Comparison of ENCODE assay signal across 8 mouse cellular contexts in the genomic region with DNA sequence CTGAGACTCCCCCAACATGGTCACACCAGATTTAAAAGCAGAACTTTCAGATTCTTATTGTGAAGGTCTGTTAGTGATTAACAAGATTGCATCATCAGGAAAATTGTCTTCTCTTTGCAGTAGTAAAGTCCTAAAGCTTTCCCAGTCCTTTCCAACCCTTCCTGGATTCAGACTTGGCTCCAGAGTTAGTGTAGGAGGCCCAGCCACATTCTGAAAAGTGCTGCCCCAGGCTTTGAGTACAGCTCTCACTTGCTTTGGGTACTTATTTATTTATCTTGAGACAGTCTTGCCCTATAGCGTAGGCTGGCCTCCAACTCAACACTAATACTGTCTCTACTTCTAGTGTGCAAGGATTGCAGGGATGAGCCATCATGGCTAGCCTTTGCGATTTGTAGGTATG. TPM values are rescaled to one million over a fixed set of nuclear protein-coding genes. Genes with fewer than 3 reads are reported as not detected.
DNase-seq lines count a peak whose midpoint lies in the region; ATAC-seq and TF ChIP-seq lines count a peak whose summit lies in the region.

No protein-coding gene starts in this region.

- peak overlapping the region; percentile 93 for H3K4me2 ChIP-seq in hindbrain, embryonic 12.5 days (replicated peaks)
- peak overlapping the region; percentile 96 for H3K4me2 ChIP-seq in liver, embryonic 14.5 days (ENCODE audit: low read depth)

- peak; percentile 73 for DNase-seq in NIH3T3 (ENCODE audit: low read depth)
- no peak for DNase-seq in liver, embryonic 14.5 days (ENCODE audit: low read depth in 3 of 3, low spot score in 3 of 3)
- no peak for DNase-seq in urinary bladder, postnatal 25 days (ENCODE audit: low spot score)
- no peak for DNase-seq in right cerebral cortex, postnatal 14 days
- DNase-seq in lung, postnatal 25 days (ENCODE audit: low spot score), result no peak
- DNase-seq in adrenal gland, postnatal 36 days, result no peak

- H3K4me1 ChIP-seq in E14TG2a.4 (replicated peaks; ENCODE audit: low read depth, low read length), result peaks cover 62% of the 10 kb centered on the region
- peaks cover 43% of the 10 kb centered on the region for H3K4me1 ChIP-seq in hindbrain, embryonic 12.5 days
- peaks cover 16 to 19% of the 10 kb centered on the region in 2 experiments for H3K4me1 ChIP-seq in liver, embryonic 14.5 days (replicated peaks; ENCODE audit: control insufficient read depth in 2 of 2, insufficient read depth in 2 of 2, low read length in 1 of 2)

- no peaks in the 10 kb centered on the region for H3K27me3 ChIP-seq in E14TG2a.4 (ENCODE audit: insufficient read depth, low read length)
- no peaks in the 10 kb centered on the region for H3K27me3 ChIP-seq in hindbrain, embryonic 12.5 days
- no peaks in the 10 kb centered on the region for H3K27me3 ChIP-seq in liver, embryonic 14.5 days (ENCODE audit: control insufficient read depth, insufficient read depth, low read length)

- peak overlapping the region; percentile 96 for H3K4me3 ChIP-seq in E14TG2a.4 (replicated peaks; ENCODE audit: low read length)
- H3K4me3 ChIP-seq in hindbrain, embryonic 12.5 days, result peak overlapping the region; percentile 35
- H3K4me3 ChIP-seq in liver, embryonic 14.5 days (ENCODE audit: insufficient read depth in 1 of 2, low read depth in 2 of 2, low read length in 2 of 2), result peak overlapping the region in 1 of 2 experiments; percentile 87; a peak in 2 of 4 replicates

- no peak for TF ChIP-seq EP300 in liver, embryonic 14.5 days (IDR thresholded peaks at IDR 0.05; ENCODE audit: low read depth)

- TF ChIP-seq CTCF in E14TG2a.4 (conservative IDR thresholded peaks at IDR 0.05; ENCODE audit: low read length), result no peak
- TF ChIP-seq CTCF in liver, embryonic 14.5 days (IDR thresholded peaks at IDR 0.05; ENCODE audit: low read depth), result no peak

- H3K27ac ChIP-seq in hindbrain, embryonic 12.5 days, result no peak overlapping the region
- H3K27ac ChIP-seq in liver, embryonic 14.5 days, result no peak overlapping the region

- 66% methylated on average over 2 of the region's 2 CpGs for WGBS in hindbrain, embryonic 12.5 days
- WGBS in liver, embryonic 14.5 days (ENCODE audit: insufficient replicate concordance), result 86% methylated on average over 2 of the region's 2 CpGs

- no peak for ATAC-seq in hindbrain, embryonic 12.5 days (ENCODE audit: low FRiP score)
- ATAC-seq in liver, embryonic 14.5 days (ENCODE audit: insufficient read depth), result no peak

- peaks cover 67% of the 10 kb centered on the region for H3K36me3 ChIP-seq in E14TG2a.4 (ENCODE audit: insufficient read depth, low read length)
- H3K36me3 ChIP-seq in hindbrain, embryonic 12.5 days, result peaks cover 9% of the 10 kb centered on the region; the same call in 1 of the 2 replicates
- peaks cover 20% of the 10 kb centered on the region for H3K36me3 ChIP-seq in liver, embryonic 14.5 days (replicated peaks; ENCODE audit: control insufficient read depth, insufficient read depth, low read depth)

- peak overlapping the region; percentile 54; the same call in 1 of the 2 replicates for H3K9ac ChIP-seq in hindbrain, embryonic 12.5 days
- H3K9ac ChIP-seq in liver, embryonic 14.5 days (replicated peaks), result peak overlapping the region; percentile 43; the same call in 1 of the 2 replicates

- H3K9me3 ChIP-seq in E14TG2a.4 (ENCODE audit: low read length), result no peaks in the 10 kb centered on the region
- no peaks in the 10 kb centered on the region for H3K9me3 ChIP-seq in hindbrain, embryonic 12.5 days (replicated peaks)
- no peaks in the 10 kb centered on the region for H3K9me3 ChIP-seq in liver, embryonic 14.5 days (ENCODE audit: control insufficient read depth, low read length)

RNA-seq across cellular contexts. Expression of gene Alkbh5, which starts 4.6 kb away (rescaled TPM):
- 35.1 and 37.8 TPM in 2 replicates for polyA plus RNA-seq in hindbrain, embryonic 12.5 days (2016; fragmentation: Nextera tagmentation; extraction: Ambion mirVana)
- polyA plus RNA-seq in liver, embryonic 14.5 days (2012; rRNA removed), result 7.5 and 7.7 TPM in 2 replicates
- 14.2 and 15.1 TPM in 2 replicates for polyA plus RNA-seq in liver, embryonic 14.5 days (2014; fragmentation: Nextera tagmentation; extraction: Ambion mirVana)
- total RNA-seq in adrenal gland, postnatal 36 days (2021), result 100 to 1,000 TPM in 1 of 2 experiments, 10 to 100 TPM in 1; 93.3 to 119 TPM
